Mouse (Mus musculus) midbrain, embryonic 15.5 days (tissue): ENCODE measurements around the gene Gm3409. TPM values are rescaled to one million over a fixed set of nuclear protein-coding genes. Genes with fewer than 3 reads are reported as not detected.
A peak's percentile ranks its signal among the peaks of the same experiment; 100 is the strongest.

Experiments
- ATAC-seq: fragments of 200-750 bp; cut with Nextera tagmentation; replicated peaks from 2 replicates; pipeline ENCODE4 v1.8.0; 2017; ENCODE audit warnings: moderate TSS enrichment
- H3K27ac ChIP-seq: fragments of 300-500 bp; sonication (generic); 2 replicates; pipeline ENCODE4 v1.5.1; 2015; ENCODE audit warnings: mild to moderate bottlenecking, inconsistent platforms
- H3K27me3 ChIP-seq: fragments of 300-500 bp; sonication (generic); replicated peaks from 2 replicates; pipeline ENCODE4 v1.6.1; 2015; ENCODE audit warnings: inconsistent platforms
- H3K36me3 ChIP-seq: fragments of 300-500 bp; sonication (generic); replicated peaks from 2 replicates; pipeline ENCODE4 v1.6.1; 2015; ENCODE audit warnings: inconsistent platforms
- H3K4me1 ChIP-seq: fragments of 300-500 bp; sonication (generic); 2 replicates; pipeline ENCODE4 v1.6.1; 2015; ENCODE audit warnings: inconsistent platforms
- H3K4me2 ChIP-seq: fragments of 300-500 bp; sonication (generic); 2 replicates; pipeline ENCODE4 v1.6.1; 2015; ENCODE audit warnings: inconsistent platforms, mild to moderate bottlenecking, moderate library complexity
- H3K4me3 ChIP-seq: fragments of 300-500 bp; sonication (generic); 2 replicates; pipeline ENCODE4 v1.5.1; 2015; ENCODE audit warnings: mild to moderate bottlenecking, inconsistent platforms
- H3K9ac ChIP-seq: fragments of 300-500 bp; sonication (generic); 2 replicates; pipeline ENCODE4 v1.6.1; 2015; ENCODE audit warnings: mild to moderate bottlenecking, inconsistent platforms
- H3K9me3 ChIP-seq: fragments of 300-500 bp; sonication (generic); 2 replicates; pipeline ENCODE4 v1.6.1; 2016; ENCODE audit warnings: inconsistent platforms
- WGBS: fragments of 180-500 bp; shearing (Covaris S2); methylation state at CpG from one replicate; pipeline ENCODE4 v1.1.7; 2015; ENCODE audit warnings: mixed read lengths; 5-methylcytosine and 5-hydroxymethylcytosine counted together
- polyA plus RNA-seq: library from polyadenylated mRNA; unstranded; fragments of >200 nt; fragmentation: Nextera tagmentation; extraction: Ambion mirVana; gene quantifications from 2 replicates; pipeline ENCODE4 v1.2.1, GENCODE M21; 2015

Gm3409 gene
- polyA plus RNA-seq, 1 experiment from 2014 or later, result not detected

GRCm38 (mm10) chr5:146584156-146584477 lies 46.7 kb downstream of the Gm3409 start:
- Histone ChIP-seq H3K9me3 (no peaks in the 10 kb centered on the region), H3K4me3 (peak overlapping the region; percentile 63), H3K9ac (peak overlapping the region; percentile 57), H3K27me3 (peaks cover 30% of the 10 kb centered on the region), H3K4me1 (peaks cover 16% of the 10 kb centered on the region), H3K4me2 (peak overlapping the region; percentile 90), H3K27ac (peak overlapping the region; percentile 48; the same call in 1 of the 2 replicates), H3K36me3 (no peaks in the 10 kb centered on the region)
- 8% methylated on average over 10 of the region's 10 CpGs for WGBS
- ATAC-seq, result no peak; the same call in 1 of the 2 replicates

DNA sequence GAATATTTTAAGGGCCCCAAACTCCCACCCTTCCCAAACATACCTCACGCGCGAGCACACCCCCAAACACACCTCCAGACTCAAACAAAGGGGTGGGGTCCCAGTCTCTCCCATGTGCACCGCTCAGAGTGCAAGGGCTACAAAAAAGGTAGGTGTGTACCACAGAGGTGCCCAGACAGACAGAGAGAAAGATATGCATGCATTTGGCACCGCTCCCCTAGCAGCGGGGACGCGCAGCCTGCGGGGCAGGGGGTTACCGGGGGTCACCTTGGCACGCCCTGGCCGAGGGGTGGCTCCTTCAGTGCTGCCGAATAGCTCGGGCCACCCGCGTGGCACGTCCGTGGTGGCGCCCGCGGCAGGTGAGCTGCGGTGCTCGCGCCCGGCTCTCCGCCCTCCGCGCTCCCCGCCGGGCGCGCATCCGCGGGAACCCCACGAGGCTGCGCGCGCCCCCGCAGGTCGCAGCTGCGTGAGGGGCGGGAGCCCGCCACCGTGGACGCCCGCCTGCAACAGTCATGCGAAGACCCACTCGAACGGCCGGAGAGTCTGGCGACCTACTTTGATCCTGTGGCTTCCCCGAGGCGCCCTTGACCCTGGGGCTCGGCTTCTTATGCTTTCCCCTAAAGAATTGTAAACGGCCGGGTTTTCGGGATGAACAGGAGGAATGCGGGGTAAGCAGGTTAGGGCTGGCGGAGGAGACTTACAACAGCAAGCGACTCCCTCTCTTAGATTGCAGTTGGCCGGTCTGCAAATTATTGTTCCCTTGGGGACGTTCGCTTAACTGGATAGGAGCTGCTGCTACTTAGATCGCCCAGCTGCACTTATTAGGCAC lies 47.2 kb downstream of the Gm3409 start, which contains the start of gene Gpr12:
Gpr12 (minus strand) TSS at position 762 of the 829 bp plus-strand sequence.
- under 1% methylated on average over 64 of the region's 64 CpGs for WGBS
- H3K4me1 ChIP-seq, result peaks cover 16% of the 10 kb centered on the region
- peak within 1 kb of the TSS; percentile 63 for H3K4me3 ChIP-seq
- ATAC-seq, result peak; percentile 82
- peak within 1 kb of the TSS; percentile 48 for H3K27ac ChIP-seq
- H3K4me2 ChIP-seq, result peak within 1 kb of the TSS; percentile 90
- no peaks in the 10 kb centered on the region for H3K9me3 ChIP-seq
- no peaks in the 10 kb centered on the region for H3K36me3 ChIP-seq
- H3K27me3 ChIP-seq, result peaks cover 32% of the 10 kb centered on the region
- H3K9ac ChIP-seq, result peak within 1 kb of the TSS; percentile 57

DNA sequence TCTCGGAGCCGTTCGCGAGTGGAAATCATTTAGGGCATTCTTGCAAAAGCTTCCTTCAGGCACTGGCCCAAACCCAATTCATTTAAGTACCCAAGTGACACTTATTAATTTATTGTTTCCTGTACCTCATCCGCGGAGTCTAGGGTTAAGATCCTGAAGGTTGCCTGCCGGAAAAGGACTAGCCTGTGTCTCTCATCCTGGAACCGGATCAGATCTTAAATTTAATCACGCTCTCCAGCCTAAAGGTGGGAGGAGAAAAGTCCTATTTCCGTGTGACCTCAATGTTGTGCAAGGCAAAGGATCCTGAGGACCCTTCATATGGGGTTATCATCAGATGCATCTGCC lies 47.8 kb downstream of the Gm3409 start:
- H3K4me2 ChIP-seq, result peak overlapping the region; percentile 90
- peak overlapping the region; percentile 57 for H3K9ac ChIP-seq
- peaks cover 35% of the 10 kb centered on the region for H3K27me3 ChIP-seq
- no peaks in the 10 kb centered on the region for H3K36me3 ChIP-seq
- peak overlapping the region; percentile 63 for H3K4me3 ChIP-seq
- H3K4me1 ChIP-seq, result peaks cover 16% of the 10 kb centered on the region
- 0 out of 2 replicates have a peak overlapping the region, but pooled peaks have one; percentile 48 for H3K27ac ChIP-seq
- H3K9me3 ChIP-seq, result no peaks in the 10 kb centered on the region
- ATAC-seq, result peak; percentile 5; the same call in 1 of the 2 replicates
- WGBS, result 12% methylated on average over 10 of the region's 10 CpGs

GRCm38 (mm10) chr5:146586357-146587070 lies 49.1 kb downstream of the Gm3409 start:
- peaks cover 35% of the 10 kb centered on the region for H3K27me3 ChIP-seq
- no peak overlapping the region for H3K9ac ChIP-seq
- H3K9me3 ChIP-seq, result no peaks in the 10 kb centered on the region
- peaks cover 16% of the 10 kb centered on the region for H3K4me1 ChIP-seq
- ATAC-seq, result no peak
- no peak overlapping the region for H3K4me3 ChIP-seq
- no peaks in the 10 kb centered on the region for H3K36me3 ChIP-seq
- H3K4me2 ChIP-seq, result no peak overlapping the region
- WGBS, result 71% methylated on average over 8 of the region's 8 CpGs
- H3K27ac ChIP-seq, result no peak overlapping the region

Other genes starting within 250 kb of the Gm3409 start
- gene Wasf3, start 152.7 kb upstream of the Gm3409 start, polyA plus RNA-seq, result 18.5 and 18.8 TPM in 2 replicates
- gene Gm6408, start 55.7 kb upstream of the Gm3409 start, polyA plus RNA-seq, result not detected in 2 replicates
- gene Gm6370, start 46.3 kb upstream of the Gm3409 start, polyA plus RNA-seq, result not detected in 2 replicates
- not detected in 2 replicates for gene 4930449I24Rik, start 35.2 kb upstream of the Gm3409 start, polyA plus RNA-seq
- gene Gm3402, start 23.5 kb upstream of the Gm3409 start, polyA plus RNA-seq, result not detected in 2 replicates
- not detected in 2 replicates for gene Gm3404, start 11.8 kb upstream of the Gm3409 start, polyA plus RNA-seq
- not detected in 2 replicates for gene Gm3415, start 18.5 kb downstream of the Gm3409 start, polyA plus RNA-seq
- 26.7 and 27.3 TPM in 2 replicates for gene Gpr12, start 47.6 kb downstream of the Gm3409 start, polyA plus RNA-seq